Mouse (Mus musculus): ENCODE results near the gene Ttc25. TPM values are rescaled to one million over a fixed set of nuclear protein-coding genes. Genes with fewer than 3 reads are reported as not detected.
A peak's percentile ranks its signal among the peaks of the same experiment; 100 is the strongest.
"Not testable (repeated sequence)": the region's sequence is repeated elsewhere in the genome, so short reads cannot be mapped to it uniquely, and the experiment has no call there.

Gene Ttc25
- total RNA-seq, 2 experiments from 2014 or later: 0.40 to 0.51 TPM

DNA sequence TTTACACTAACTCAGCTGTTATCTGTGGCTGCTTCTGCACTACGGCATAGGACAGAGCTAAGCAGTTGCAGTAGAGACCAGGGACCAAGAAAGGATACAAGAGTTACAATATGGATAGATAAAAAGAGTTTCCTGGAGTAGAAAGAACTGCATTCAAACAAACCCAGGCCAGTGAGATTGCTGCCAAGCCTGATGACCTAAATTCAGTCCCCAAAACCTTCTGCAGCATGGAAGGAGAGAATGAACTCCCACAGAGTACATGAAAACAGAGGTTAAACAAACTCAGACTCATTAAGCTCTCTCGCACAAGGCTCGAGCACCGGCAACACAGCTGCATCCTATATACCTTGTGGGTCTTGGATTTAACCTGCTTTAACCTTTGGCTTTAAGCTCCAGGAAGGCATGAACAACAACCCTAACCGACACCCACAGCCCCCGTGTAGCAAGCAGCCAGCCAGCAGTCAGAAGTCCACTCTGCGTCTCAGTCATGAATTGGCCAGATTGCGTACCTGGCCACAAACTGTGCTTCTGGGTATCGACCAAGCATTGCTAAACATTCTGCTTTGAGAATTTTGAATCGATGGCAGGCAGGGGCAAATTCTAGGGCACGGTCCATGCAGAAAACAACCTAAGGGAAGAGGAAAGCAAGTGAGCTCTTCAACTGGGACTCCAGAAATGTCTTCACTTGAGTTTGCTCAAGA, 47.1 kb downstream of the Ttc25 start:
- DNase-seq (ENCODE audit: low spot score in 2 of 2): no peak
- intact Hi-C loops (cut with DNase I): no loop called here

DNA sequence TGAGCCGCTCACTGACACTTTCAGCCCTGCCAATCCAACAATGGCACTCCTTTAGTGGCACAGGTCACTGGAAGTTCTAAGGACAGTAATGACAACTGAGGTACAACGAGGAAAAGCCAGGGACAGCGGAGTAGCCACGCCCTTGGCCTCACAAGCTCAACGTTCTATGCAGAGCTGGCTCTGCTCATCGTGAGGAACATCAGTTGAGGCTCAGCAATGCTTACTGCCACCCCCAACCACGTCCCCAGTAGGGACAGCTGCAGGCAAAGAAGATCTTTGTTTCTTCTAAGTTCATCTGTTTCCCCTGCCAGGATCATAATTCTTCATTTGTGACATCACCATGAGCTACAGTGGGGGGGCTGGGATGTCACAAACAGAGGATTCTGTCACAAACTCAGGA, 49.2 kb downstream of the Ttc25 start:
- intact Hi-C loops (cut with DNase I): no loop called here
- DNase-seq (ENCODE audit: low spot score in 2 of 2): peak in 1 of 2 experiments; percentile 33

- no peak for DNase-seq (ENCODE audit: low spot score in 2 of 2)
- intact Hi-C loops (cut with DNase I): no loop called here
These were observed 50.1 kb downstream of the Ttc25 start for GRCm38 (mm10) chr11:100595533-100595932.

DNA sequence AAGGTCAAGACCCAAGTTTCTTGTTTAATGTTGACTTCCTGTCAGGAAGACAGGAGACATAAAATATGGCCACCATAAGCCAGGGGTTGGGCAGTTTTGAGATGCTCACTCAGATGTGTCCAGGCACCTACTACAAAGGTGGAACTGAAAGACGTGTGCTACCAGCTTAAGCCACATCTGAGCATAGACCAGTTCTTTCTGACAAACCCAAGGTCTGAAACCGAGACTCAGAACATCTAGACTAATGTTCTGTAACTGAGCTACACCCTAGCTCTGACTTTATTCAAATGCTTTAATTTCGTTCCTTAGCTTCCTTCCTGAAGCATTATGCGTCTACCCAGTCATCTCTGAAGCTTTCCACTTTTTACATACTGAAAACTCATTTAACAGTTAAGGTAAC, 52.7 kb downstream of the Ttc25 start:
- no peak for DNase-seq (ENCODE audit: low spot score in 2 of 2)
- intact Hi-C loops (cut with DNase I): no loop called here

- DNase-seq (ENCODE audit: low spot score in 2 of 2): no peak
- intact Hi-C loops (cut with DNase I): no loop called here
These were observed 56.0 kb downstream of the Ttc25 start for GRCm38 (mm10) chr11:100601372-100601771.

GRCm38 (mm10) chr11:100603155-100603554, 57.7 kb downstream of the Ttc25 start:
- no peak for DNase-seq (ENCODE audit: low spot score in 2 of 2)
- intact Hi-C loops (cut with DNase I): no loop called here

- DNase-seq (ENCODE audit: low spot score in 2 of 2): no peak
- intact Hi-C loops (cut with DNase I): no loop called here
These were observed 58.4 kb downstream of the Ttc25 start for GRCm38 (mm10) chr11:100603813-100604212.

- DNase-seq (ENCODE audit: low spot score in 2 of 2): peak in 1 of 2 experiments; percentile 32
- intact Hi-C loops (cut with DNase I): no loop called here
These were observed 59.1 kb downstream of the Ttc25 start for GRCm38 (mm10) chr11:100604321-100605005.

GRCm38 (mm10) chr11:100605451-100605850, 60.0 kb downstream of the Ttc25 start:
- intact Hi-C loops (cut with DNase I): no loop called here
- DNase-seq (ENCODE audit: low spot score in 2 of 2): no peak

DNA sequence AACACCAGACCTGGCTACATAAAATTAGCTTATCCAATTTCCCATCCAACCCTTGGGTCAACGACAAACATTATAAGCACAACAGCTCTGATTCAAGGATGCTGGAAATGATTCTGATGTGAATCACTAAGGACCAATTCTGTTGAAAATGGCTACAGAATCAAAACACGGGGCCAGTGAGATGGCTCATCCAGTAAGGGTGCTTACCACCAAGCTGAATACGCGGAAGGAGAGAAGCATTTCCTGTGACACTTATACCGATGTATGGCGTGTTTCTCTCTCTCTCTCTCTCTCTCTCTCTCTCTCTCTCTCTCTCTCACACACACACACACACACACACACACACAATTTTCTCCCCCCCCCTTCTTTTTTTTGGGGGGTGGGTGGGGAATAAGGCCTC, 61.7 kb downstream of the Ttc25 start:
- intact Hi-C loops (cut with DNase I): no loop called here
- no peak for DNase-seq (ENCODE audit: low spot score in 2 of 2)

GRCm38 (mm10) chr11:100608796-100609195, 63.4 kb downstream of the Ttc25 start:
- no peak for DNase-seq (ENCODE audit: low spot score in 2 of 2)
- intact Hi-C loops (cut with DNase I): no loop called here

DNA sequence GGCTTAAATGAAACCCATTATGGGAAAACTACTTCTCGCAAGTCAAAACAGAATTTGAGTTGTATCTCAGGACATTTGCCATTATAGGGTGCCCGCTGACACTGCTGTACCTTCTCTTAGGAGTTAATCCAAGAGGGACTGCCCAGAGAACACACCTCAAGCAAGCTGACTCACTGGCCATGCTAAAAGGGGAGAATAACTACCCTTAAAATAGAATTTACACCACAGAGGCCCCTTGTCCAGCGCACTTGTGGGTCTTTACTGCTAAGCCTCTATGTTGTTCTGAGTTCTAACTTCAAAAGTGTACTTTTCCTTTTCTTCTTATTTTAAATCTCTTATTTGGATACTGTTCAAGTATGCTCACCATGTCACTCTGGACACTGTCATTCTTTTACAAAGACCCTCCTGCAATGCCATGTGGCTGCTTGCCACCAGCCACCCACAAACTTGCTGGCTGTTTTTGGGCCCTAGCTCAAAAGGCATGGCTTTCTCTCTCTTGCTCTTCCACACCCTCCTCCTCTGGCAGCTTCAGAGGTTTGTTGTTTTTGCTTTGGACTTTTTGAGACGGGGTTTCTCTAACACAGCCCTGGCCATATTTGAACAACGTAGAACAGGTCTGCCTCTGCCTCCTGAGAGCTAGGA, 64.1 kb downstream of the Ttc25 start:
- intact Hi-C loops (cut with DNase I): no loop called here

GRCm38 (mm10) chr11:100609997-100610680, 64.7 kb downstream of the Ttc25 start:
- no peak for DNase-seq (ENCODE audit: low spot score in 2 of 2)
- intact Hi-C loops (cut with DNase I): no loop called here

More for the DNA sequence above, 64.1 kb downstream of the Ttc25 start:
- no peak for DNase-seq (ENCODE audit: low spot score in 2 of 2)

- no peak for DNase-seq (ENCODE audit: low spot score in 2 of 2)
- intact Hi-C loops (cut with DNase I): no loop called here
These were observed 66.2 kb downstream of the Ttc25 start for GRCm38 (mm10) chr11:100611627-100612026.

GRCm38 (mm10) chr11:100613241-100613640, 67.8 kb downstream of the Ttc25 start:
- intact Hi-C loops (cut with DNase I): no loop called here
- peak in 1 of 2 experiments; percentile 70 for DNase-seq (ENCODE audit: low spot score in 2 of 2)

GRCm38 (mm10) chr11:100616332-100616731, 70.9 kb downstream of the Ttc25 start:
- intact Hi-C loops (cut with DNase I): loop anchor here (5.0 kb wide), 1 partner anchor 39 kb away; no protein-coding TSS in a partner anchor

GRCm38 (mm10) chr11:100616836-100617235, 71.4 kb downstream of the Ttc25 start:
- DNase-seq (ENCODE audit: low spot score in 2 of 2): not testable (repeated sequence)
- intact Hi-C loops (cut with DNase I): loop anchor here (5.0 kb wide), 1 partner anchor 40 kb away; no protein-coding TSS in a partner anchor

More at GRCm38 (mm10) chr11:100616332-100616731, 70.9 kb downstream of the Ttc25 start:
- DNase-seq (ENCODE audit: low spot score in 2 of 2): no peak

GRCm38 (mm10) chr11:100617480-100617879, 72.1 kb downstream of the Ttc25 start:
- DNase-seq (ENCODE audit: low spot score in 2 of 2): no peak
- intact Hi-C loops (cut with DNase I): loop anchor here (5.0 kb wide), 1 partner anchor 40 kb away; no protein-coding TSS in a partner anchor

- intact Hi-C loops (cut with DNase I): loop anchor here (5.0 kb wide), 1 partner anchor 42 kb away; no protein-coding TSS in a partner anchor
These were observed 73.5 kb downstream of the Ttc25 start, which contains the start of gene Nkiras2 for GRCm38 (mm10) chr11:100618761-100619484. Gene Nkiras2, plus strand, starts transcription at chr11:100619244.

More at GRCm38 (mm10) chr11:100618761-100619484, 73.5 kb downstream of the Ttc25 start, which contains the start of gene Nkiras2:
- peak; percentile 63 to 71 for DNase-seq (ENCODE audit: low spot score in 2 of 2)
